Mouse (Mus musculus) midbrain, postnatal 0 days (tissue): Measurements from ENCODE around the gene Phkb. TPM values are rescaled to one million over a fixed set of nuclear protein-coding genes. Genes with fewer than 3 reads are reported as not detected.

Experiments
- ATAC-seq: fragments of 200-750 bp; cut with Nextera tagmentation; 2 replicates; pipeline ENCODE4 v1.8.0; 2017; ENCODE audit warnings: moderate number of reproducible peaks, mild to moderate bottlenecking, moderate TSS enrichment, moderate library complexity; ENCODE audit not compliant: low FRiP score
- DNase-seq: peaks from one replicate; pipeline ENCODE4 v3.0.0-alpha.2; 2015; ENCODE audit warnings: low spot score
- H3K27ac ChIP-seq: fragments of 300-500 bp; sonication (generic); 2 replicates; pipeline ENCODE4 v1.5.1; 2014; ENCODE audit warnings: low read depth, mild to moderate bottlenecking, low read length, mixed read lengths
- H3K27me3 ChIP-seq: fragments of 300-500 bp; sonication (generic); 2 replicates; pipeline ENCODE4 v1.6.1; 2014; ENCODE audit warnings: low read length, control low read depth, mixed read lengths; ENCODE audit not compliant: insufficient read depth
- H3K36me3 ChIP-seq: fragments of 300-500 bp; sonication (generic); 2 replicates; pipeline ENCODE4 v1.6.1; 2014; ENCODE audit warnings: low read length, control low read depth, mixed read lengths; ENCODE audit not compliant: insufficient read depth
- H3K4me1 ChIP-seq: fragments of 300-500 bp; sonication (generic); 2 replicates; pipeline ENCODE4 v1.6.1; 2014; ENCODE audit warnings: mild to moderate bottlenecking, control low read depth, antibody characterized with exemption, low read length, mixed read lengths; ENCODE audit not compliant: insufficient read depth
- H3K4me2 ChIP-seq: fragments of 300-500 bp; sonication (generic); 2 replicates; pipeline ENCODE4 v1.6.1; 2014; ENCODE audit warnings: low read depth, mild to moderate bottlenecking, low read length, mixed read lengths; ENCODE audit not compliant: poor library complexity, severe bottlenecking
- H3K4me3 ChIP-seq: fragments of 300-500 bp; sonication (generic); 2 replicates; pipeline ENCODE4 v1.5.1; 2014; ENCODE audit warnings: low read depth, mild to moderate bottlenecking, low read length, moderate library complexity
- H3K9ac ChIP-seq: fragments of 300-500 bp; sonication (generic); replicated peaks from 2 replicates; pipeline ENCODE4 v1.6.1; 2014; ENCODE audit warnings: mild to moderate bottlenecking, low read length, moderate library complexity, mixed read lengths; ENCODE audit not compliant: poor library complexity, severe bottlenecking
- H3K9me3 ChIP-seq: fragments of 300-500 bp; sonication (generic); 2 replicates; pipeline ENCODE4 v1.6.1; 2016; ENCODE audit warnings: low read length, control low read depth
- CTCF ChIP-seq: IDR thresholded peaks from 2 replicates; pipeline ENCODE4 v1.5.1; 2016; ENCODE audit warnings: antibody characterized with exemption, mild to moderate bottlenecking
- WGBS: fragments of 180-500 bp; shearing (Covaris S2); extraction: QIAGEN DNeasy Blood & Tissue Kit; methylation state at CpG from one replicate; pipeline ENCODE4 v1.1.7; 2014; 5-methylcytosine and 5-hydroxymethylcytosine counted together
- polyA plus RNA-seq: library from polyadenylated mRNA; unstranded; fragments of >200 nt; fragmentation: Nextera tagmentation; extraction: Ambion mirVana; gene quantifications from 2 replicates; pipeline ENCODE4 v1.2.1, GENCODE M21; 2015
- total RNA-seq: library from RNA; depleted of rRNA; stranded (reverse); fragments of >200 nt; gene quantifications from 2 replicates; pipeline ENCODE4 v1.2.3, GENCODE M21; 2014

The Phkb gene
- total and polyA plus RNA-seq, 2 experiments from 2014 or later: 22.2 to 37.2 TPM

GRCm38 (mm10) chr8:85995971-85996370, 155.2 kb downstream of the Phkb start:
- Histone ChIP-seq H3K27me3 (no peaks in the 10 kb centered on the region), H3K4me1 (no peaks in the 10 kb centered on the region), H3K4me3 (no peak overlapping the region), H3K27ac (no peak overlapping the region), H3K9ac (no peak overlapping the region), H3K36me3 (no peaks in the 10 kb centered on the region), H3K9me3 (no peaks in the 10 kb centered on the region), H3K4me2 (no peak overlapping the region)
- ATAC-seq: no peak
- WGBS: 70% methylated on average over 1 of the region's 1 CpGs
- TF ChIP-seq CTCF: no peak
- no peak for DNase-seq

DNA sequence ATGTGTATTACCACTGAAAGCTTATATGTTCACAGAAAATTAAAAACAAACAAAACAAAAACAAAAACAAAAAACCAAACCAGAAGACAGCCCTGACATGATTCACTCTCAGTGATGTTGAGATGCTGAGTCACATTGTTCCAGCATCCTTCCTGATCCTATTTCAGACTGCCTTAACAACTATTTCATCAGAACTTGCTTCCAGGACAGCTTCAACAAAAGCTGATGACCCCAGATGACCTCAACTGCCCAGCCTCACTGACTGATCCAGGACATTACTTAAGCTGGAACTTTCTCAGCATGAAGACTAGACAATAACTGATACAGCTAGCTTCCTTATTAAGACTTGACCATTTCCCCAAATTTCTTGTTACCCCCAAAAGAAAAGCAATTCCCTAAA, 165.7 kb downstream of the Phkb start:
- ATAC-seq: no peak
- H3K4me2 ChIP-seq: no peak overlapping the region
- H3K4me1 ChIP-seq: no peaks in the 10 kb centered on the region
- H3K9ac ChIP-seq: no peak overlapping the region
- no peaks in the 10 kb centered on the region for H3K36me3 ChIP-seq
- TF ChIP-seq CTCF: no peak
- H3K27ac ChIP-seq: no peak overlapping the region
- H3K27me3 ChIP-seq: no peaks in the 10 kb centered on the region
- DNase-seq: no peak
- no peak overlapping the region for H3K4me3 ChIP-seq
- H3K9me3 ChIP-seq: no peaks in the 10 kb centered on the region

DNA sequence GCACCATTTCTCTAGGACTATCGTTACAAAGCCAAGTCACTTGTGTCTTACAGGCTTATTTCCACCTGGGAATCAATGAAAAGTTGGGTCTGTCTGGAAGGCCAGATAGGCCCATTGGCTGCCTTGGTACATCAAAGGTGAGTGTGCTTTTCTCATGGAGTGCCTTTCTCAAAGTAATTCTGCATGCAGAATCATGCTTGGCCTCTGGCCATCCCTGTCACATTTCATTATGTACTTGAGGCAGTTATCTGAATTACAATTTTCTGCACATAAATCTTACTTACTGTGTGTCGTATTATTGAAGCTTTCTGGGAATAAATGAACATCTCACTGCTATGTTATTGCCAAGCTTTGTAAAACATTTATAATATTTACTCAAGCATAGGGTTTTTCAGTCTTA, 176.0 kb downstream of the Phkb start:
- Histone ChIP-seq H3K27ac (no peak overlapping the region), H3K36me3 (no peaks in the 10 kb centered on the region; the same call in 1 of the 2 replicates), H3K9ac (no peak overlapping the region), H3K27me3 (no peaks in the 10 kb centered on the region), H3K4me2 (no peak overlapping the region), H3K4me1 (no peaks in the 10 kb centered on the region), H3K9me3 (no peaks in the 10 kb centered on the region), H3K4me3 (no peak overlapping the region)
- no peak for TF ChIP-seq CTCF
- ATAC-seq (no peak), DNase-seq (peak; percentile 49)
- 37% methylated on average over 2 of the region's 2 CpGs for WGBS

DNA sequence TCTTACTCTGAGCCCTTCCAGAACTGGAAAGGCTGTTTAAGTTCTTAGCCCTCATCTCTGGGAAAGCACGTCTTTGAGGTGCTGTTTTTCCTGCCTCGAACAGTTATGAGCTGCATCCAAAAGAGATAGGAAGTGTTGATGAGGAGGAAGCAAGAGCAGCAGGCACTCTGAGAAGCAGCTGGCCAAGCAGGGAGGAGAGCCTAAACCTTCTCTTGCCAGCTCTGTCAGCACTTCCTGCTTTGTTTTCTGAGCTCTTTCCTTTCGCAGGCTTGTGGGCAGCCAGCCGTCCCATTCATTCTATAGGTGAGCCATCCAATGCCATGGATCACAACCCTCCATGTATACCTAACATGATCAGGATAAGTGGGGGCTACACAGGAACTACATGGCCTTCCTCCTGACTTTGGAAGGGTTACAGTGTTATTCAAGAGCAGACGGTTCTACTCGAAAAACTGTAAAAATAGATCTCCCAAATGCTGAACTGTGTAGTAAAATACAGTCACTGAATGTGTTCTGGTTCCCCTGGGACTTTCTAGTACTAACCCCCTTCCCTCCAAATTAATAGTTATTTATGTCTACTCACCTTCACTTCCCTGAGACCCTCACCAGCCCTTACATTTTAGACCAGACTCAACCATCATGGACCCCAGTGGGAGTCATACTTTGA, 188.0 kb downstream of the Phkb start:
- no peaks in the 10 kb centered on the region for H3K4me1 ChIP-seq
- no peak overlapping the region for H3K4me3 ChIP-seq
- H3K4me2 ChIP-seq: no peak overlapping the region
- H3K36me3 ChIP-seq: peaks cover 2% of the 10 kb centered on the region; the same call in 1 of the 2 replicates
- no peaks in the 10 kb centered on the region for H3K9me3 ChIP-seq
- DNase-seq (no peak), ATAC-seq (no peak)
- no peak overlapping the region for H3K9ac ChIP-seq
- 85% methylated on average over 6 of the region's 6 CpGs for WGBS
- no peaks in the 10 kb centered on the region for H3K27me3 ChIP-seq
- TF ChIP-seq CTCF: no peak
- no peak overlapping the region for H3K27ac ChIP-seq

GRCm38 (mm10) chr8:86029451-86029850, 188.7 kb downstream of the Phkb start:
- Histone ChIP-seq H3K4me1 (no peaks in the 10 kb centered on the region), H3K9me3 (no peaks in the 10 kb centered on the region), H3K4me3 (no peak overlapping the region), H3K9ac (no peak overlapping the region), H3K4me2 (no peak overlapping the region), H3K27ac (no peak overlapping the region), H3K36me3 (peaks cover 2% of the 10 kb centered on the region; the same call in 1 of the 2 replicates), H3K27me3 (no peaks in the 10 kb centered on the region)
- ATAC-seq: no peak
- no peak for DNase-seq
- 91% methylated on average over 7 of the region's 7 CpGs for WGBS
- TF ChIP-seq CTCF: no peak

GRCm38 (mm10) chr8:86034662-86035365, 194.1 kb downstream of the Phkb start:
- no peaks in the 10 kb centered on the region for H3K9me3 ChIP-seq
- WGBS: 89% methylated on average over 6 of the region's 6 CpGs
- no peak for ATAC-seq
- no peak overlapping the region for H3K27ac ChIP-seq
- no peak overlapping the region for H3K4me2 ChIP-seq
- peaks cover 2% of the 10 kb centered on the region; the same call in 1 of the 2 replicates for H3K36me3 ChIP-seq
- no peak for DNase-seq
- H3K27me3 ChIP-seq: no peaks in the 10 kb centered on the region
- H3K4me1 ChIP-seq: no peaks in the 10 kb centered on the region
- no peak overlapping the region for H3K9ac ChIP-seq
- H3K4me3 ChIP-seq: no peak overlapping the region
- TF ChIP-seq CTCF: no peak
